Mouse (Mus musculus) CH12F3 (cell line): ENCODE data around the gene Spns1.
"Not testable (repeated sequence)": the region's sequence is repeated elsewhere in the genome, so short reads cannot be mapped to it uniquely, and the experiment has no call there.

ENCODE experiments used
- in situ Hi-C: fragments of 300-500 bp; cut with MboI; formaldehyde crosslinking; loops from 2 replicates; pipeline ENCODE4 v1.14.3; 2020; ENCODE audit warnings: low sequenced_read_pairs

Gene Spns1

DNA sequence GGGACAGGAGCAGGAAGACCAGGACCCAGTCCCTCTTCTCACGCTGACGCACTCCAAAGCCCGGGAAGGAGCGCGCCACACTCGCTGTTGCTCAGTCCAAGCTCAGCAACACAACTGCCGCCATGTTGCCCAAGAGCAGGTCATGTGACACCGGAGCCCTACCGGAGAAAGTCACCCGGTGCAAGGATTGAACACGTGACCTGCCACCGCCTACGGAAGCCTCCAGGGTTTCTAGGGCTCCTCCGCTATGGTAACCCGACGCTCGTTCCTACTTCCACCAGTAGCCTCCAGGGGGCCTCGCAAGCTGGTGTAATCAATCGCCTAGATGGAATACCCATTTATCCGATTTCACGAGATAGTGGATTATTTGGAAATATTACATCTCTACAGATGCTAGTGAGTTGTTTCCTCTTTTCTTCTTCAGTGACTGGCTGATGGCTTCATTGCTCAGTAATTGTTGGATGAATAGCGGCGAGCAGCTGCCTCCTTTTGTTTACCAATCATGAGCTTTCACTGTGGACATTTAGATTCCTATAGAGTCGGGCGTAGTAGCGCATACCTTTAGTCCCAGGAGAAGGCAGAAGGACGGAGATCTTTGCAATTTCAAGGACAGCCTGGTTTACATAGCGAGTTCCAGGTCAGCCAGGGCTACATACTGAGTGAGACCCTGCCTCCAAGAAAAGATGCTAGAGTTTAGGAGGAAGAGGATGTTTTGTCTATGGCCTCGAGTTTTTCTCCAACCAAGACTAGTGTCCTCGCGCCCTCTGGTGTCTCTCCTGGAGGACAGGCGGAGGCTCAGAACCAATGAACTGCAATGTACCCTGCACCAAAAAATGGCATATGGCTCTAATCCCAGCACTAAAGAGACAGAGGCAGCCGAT is at the start of gene Spns1:
TSS of gene Spns1 (minus strand) at position 173 of the 881 bp plus-strand sequence.
- in situ Hi-C loops = no loop called here

GRCm38 (mm10) chr7:126424161-126424560 is 46.9 kb upstream of the Spns1 start:
- in situ Hi-C loops = no loop called here

DNA sequence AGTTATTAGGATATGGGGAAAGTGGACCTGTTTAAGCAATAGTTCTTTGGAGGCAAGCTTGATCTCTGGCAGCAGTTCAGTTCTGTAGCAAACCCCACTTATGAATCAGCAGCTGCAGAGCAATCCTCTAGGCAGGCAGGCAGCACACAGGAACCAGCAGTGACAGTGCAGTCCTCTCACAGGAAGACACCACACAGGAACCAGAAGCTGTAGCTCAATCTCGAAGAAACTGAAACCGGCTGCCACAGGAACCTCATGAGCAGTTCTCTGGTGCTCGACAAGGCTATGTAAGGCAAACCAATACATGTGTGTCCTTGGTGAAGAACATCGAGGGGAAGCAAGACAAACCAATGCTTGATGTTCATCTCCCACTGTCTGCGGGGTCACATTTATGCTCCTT is 44.5 kb upstream of the Spns1 start:
- in situ Hi-C loops = no loop called here

- in situ Hi-C loops = no loop called here
Observed at GRCm38 (mm10) chr7:126418496-126418895, 41.2 kb upstream of the Spns1 start.

GRCm38 (mm10) chr7:126417606-126418005 is 40.4 kb upstream of the Spns1 start:
- in situ Hi-C loops = no loop called here

GRCm38 (mm10) chr7:126417045-126417444 is 39.8 kb upstream of the Spns1 start:
- in situ Hi-C loops = no loop called here

DNA sequence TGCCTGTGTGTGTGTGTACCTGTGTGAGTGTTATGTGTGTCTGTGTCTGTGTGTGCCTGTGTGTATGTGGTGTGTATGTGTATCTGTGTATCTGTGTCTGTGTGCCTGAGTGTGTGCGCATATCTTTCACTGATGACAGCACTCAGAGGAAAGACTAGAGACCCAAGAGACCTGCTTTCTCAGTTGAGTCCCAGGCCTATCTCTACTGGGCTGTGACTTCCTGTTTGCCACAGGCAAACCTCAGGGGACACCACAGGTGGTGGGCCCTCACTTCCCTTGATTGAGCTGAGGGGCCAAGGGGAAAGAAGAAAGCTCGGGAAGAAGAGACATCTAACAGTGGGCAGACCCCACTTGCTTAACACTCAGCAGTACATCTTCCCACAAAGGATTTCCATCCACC is 39.4 kb upstream of the Spns1 start:
- in situ Hi-C loops = no loop called here

DNA sequence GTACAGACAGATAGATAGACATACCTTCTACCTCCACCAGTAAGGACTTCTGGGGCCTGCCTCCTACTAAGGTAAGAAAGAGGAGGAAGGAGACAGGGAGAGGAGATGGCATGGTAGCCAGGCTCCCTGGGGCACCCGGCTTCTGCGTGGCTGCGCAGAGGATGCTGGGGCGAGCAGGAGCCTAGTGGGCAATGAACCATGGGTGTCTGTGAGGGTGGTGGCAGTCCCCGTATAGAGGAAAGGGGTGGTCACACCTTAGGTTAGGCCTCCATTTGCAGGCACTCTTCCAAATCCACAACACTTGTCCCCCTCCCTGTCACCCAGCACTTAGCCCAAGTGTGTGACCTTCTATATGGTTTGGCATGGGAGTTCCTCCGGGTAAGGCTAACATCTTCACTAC is 37.5 kb upstream of the Spns1 start, which contains the start of gene Cd19:
TSS of gene Cd19 (minus strand) at position 165 of the 400 bp plus-strand sequence.
- in situ Hi-C loops = no loop called here

GRCm38 (mm10) chr7:126411061-126411460 is 33.8 kb upstream of the Spns1 start:
- in situ Hi-C loops = no loop called here

DNA sequence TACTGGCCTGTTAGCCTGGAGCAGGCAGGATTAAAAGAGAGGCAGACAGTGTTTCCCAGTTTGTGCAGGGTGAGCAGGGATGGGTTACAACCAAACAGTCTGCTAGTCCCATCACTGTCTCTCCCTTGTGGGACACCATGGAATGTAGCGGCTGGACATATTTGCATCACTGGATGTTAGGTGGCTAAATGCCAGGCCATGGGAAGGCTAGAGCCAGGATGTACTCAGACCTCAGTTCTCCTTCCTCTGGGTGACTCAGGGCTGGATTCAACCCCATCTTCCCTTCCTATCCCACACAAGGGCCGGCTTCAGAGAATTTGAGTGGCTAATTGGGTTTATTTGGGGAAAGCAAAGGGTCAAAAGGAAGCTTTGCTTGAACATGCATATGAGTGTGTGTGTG is 31.4 kb upstream of the Spns1 start:
- in situ Hi-C loops = no loop called here

DNA sequence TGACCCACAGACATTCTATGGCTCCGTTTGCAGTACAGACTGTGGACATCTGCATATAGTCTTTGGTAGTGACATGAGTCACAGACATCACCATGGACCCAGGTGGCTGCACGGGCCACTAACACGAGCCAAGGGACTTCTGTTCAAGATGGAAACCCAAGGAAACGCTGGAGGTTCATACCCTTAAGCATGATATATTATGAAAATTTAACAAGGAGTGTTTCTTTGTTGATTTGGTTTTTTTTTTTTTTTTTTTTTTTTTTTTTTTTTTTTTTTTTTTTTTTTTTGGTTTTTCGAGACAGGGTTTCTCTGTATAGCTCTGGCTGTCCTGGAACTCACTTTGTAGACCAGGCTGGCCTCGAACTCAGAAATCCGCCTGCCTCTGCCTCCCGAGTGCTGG is 25.3 kb upstream of the Spns1 start:
- in situ Hi-C loops = not testable (repeated sequence)

DNA sequence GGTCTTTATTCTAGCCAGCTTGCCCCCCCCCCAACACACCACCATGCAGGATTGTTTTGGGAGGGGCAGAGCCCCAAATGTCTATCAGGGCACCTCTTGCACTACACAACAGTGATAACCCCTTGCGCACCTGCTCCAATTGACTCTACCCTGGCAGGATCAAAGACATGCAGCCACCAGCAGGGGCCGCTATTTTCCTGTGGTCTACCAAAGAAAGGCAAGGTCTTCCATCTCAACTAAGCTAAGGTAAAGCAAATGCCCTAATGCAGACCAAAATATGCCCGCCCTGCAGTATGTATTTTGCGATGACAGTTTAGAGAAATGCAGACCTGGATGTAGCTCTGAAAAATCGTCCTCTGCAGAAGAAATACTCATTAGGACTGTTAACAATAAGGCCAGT is 22.3 kb upstream of the Spns1 start:
- in situ Hi-C loops = loop anchor here (10.0 kb wide), 1 partner anchor 125 kb away; no protein-coding TSS in a partner anchor

- in situ Hi-C loops = loop anchor here (10.0 kb wide), 1 partner anchor 127 kb away; no protein-coding TSS in a partner anchor
Observed at GRCm38 (mm10) chr7:126397822-126398221, 20.6 kb upstream of the Spns1 start.

- in situ Hi-C loops = loop anchor here (10.0 kb wide), 1 partner anchor 128 kb away; no protein-coding TSS in a partner anchor
Observed at GRCm38 (mm10) chr7:126397221-126397620, 20.0 kb upstream of the Spns1 start.

GRCm38 (mm10) chr7:126396298-126397119 is 19.3 kb upstream of the Spns1 start, which contains the start of gene Nfatc2ip:
Gene Nfatc2ip, minus strand, starts transcription at chr7:126396737.
- in situ Hi-C loops = loop anchor here (10.0 kb wide), 1 partner anchor 128 kb away; no protein-coding TSS in a partner anchor

- in situ Hi-C loops = loop anchor here (10.0 kb wide), 1 partner anchor 133 kb away; no protein-coding TSS in a partner anchor
Observed at GRCm38 (mm10) chr7:126392086-126392884, 15.0 kb upstream of the Spns1 start.

GRCm38 (mm10) chr7:126388185-126388584 is 10.9 kb upstream of the Spns1 start:
- in situ Hi-C loops = no loop called here

- in situ Hi-C loops = no loop called here
Observed at GRCm38 (mm10) chr7:126383565-126383964, 6.3 kb upstream of the Spns1 start.

GRCm38 (mm10) chr7:126376903-126377277 is 360 bp downstream of the Spns1 start:
- in situ Hi-C loops = no loop called here

DNA sequence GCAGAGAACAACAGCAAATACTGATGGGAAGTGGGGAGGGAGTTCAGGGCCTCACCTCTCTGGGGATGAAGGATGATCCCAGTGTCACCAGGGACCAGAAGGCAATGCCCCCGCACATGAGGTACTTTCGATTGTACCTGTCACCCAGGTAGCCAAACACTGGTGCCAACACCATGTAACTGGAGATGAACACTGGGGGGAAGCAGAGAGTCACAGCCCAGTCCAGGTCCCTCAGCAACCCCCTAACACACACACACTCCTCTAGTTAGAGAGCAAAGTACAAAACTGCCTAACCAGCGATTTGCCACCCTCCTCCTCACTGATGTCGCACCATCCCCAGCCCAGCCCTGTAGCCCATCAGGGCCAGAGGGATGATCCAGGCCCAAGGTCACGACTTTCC is 2.2 kb downstream of the Spns1 start:
- in situ Hi-C loops = no loop called here
